Mouse (Mus musculus) embryonic facial prominence, embryonic 15.5 days (tissue): ENCODE data around the gene Dnajb5. TPM values are rescaled to one million over a fixed set of nuclear protein-coding genes. Genes with fewer than 3 reads are reported as not detected.
"Not testable (repeated sequence)": the region's sequence is repeated elsewhere in the genome, so short reads cannot be mapped to it uniquely, and the experiment has no call there.

Source experiments
- ATAC-seq: fragments of 200-750 bp; cut with Nextera tagmentation; 2 replicates; pipeline ENCODE4 v1.8.0; 2017; ENCODE audit warnings: low read depth, moderate TSS enrichment; ENCODE audit not compliant: insufficient number of reproducible peaks, low FRiP score, low TSS enrichment
- H3K27ac ChIP-seq: fragments of 300-500 bp; sonication (generic); replicated peaks from 2 replicates; pipeline ENCODE4 v1.5.1; 2015; ENCODE audit warnings: mild to moderate bottlenecking, inconsistent platforms
- H3K27me3 ChIP-seq: fragments of 300-500 bp; sonication (generic); 2 replicates; pipeline ENCODE4 v1.6.1; 2015; ENCODE audit warnings: inconsistent platforms
- H3K36me3 ChIP-seq: fragments of 300-500 bp; sonication (generic); 2 replicates; pipeline ENCODE4 v1.6.1; 2015; ENCODE audit warnings: mild to moderate bottlenecking, inconsistent platforms
- H3K4me1 ChIP-seq: fragments of 300-500 bp; sonication (generic); 2 replicates; pipeline ENCODE4 v1.6.1; 2015; ENCODE audit warnings: inconsistent platforms
- H3K4me2 ChIP-seq: fragments of 300-500 bp; sonication (generic); replicated peaks from 2 replicates; pipeline ENCODE4 v1.6.1; 2015; ENCODE audit warnings: mild to moderate bottlenecking, inconsistent platforms
- H3K4me3 ChIP-seq: fragments of 300-500 bp; sonication (generic); replicated peaks from 2 replicates; pipeline ENCODE4 v1.5.1; 2015; ENCODE audit warnings: mild to moderate bottlenecking, inconsistent platforms
- H3K9ac ChIP-seq: fragments of 300-500 bp; sonication (generic); 2 replicates; pipeline ENCODE4 v1.6.1; 2015; ENCODE audit warnings: inconsistent platforms
- H3K9me3 ChIP-seq: fragments of 300-500 bp; sonication (generic); replicated peaks from 2 replicates; pipeline ENCODE4 v1.6.1; 2016; ENCODE audit warnings: inconsistent platforms
- WGBS: fragments of 180-500 bp; shearing (Covaris S2); methylation state at CpG from one replicate; pipeline ENCODE4 v1.1.7; 2015; 5-methylcytosine and 5-hydroxymethylcytosine counted together
- polyA plus RNA-seq: library from polyadenylated mRNA; unstranded; fragments of >200 nt; fragmentation: Nextera tagmentation; extraction: Ambion mirVana; gene quantifications from 2 replicates; pipeline ENCODE4 v1.2.1, GENCODE M21; 2015

The Dnajb5 gene
- polyA plus RNA-seq, 1 experiment from 2014 or later, result 10.4 TPM

GRCm38 (mm10) chr4:42969304-42969703, 19.7 kb downstream of the Dnajb5 start, which contains the start of gene 1700022I11Rik:
Gene 1700022I11Rik, plus strand, starts transcription at chr4:42969604.
- no peaks in the 10 kb centered on the region; the same call in 1 of the 2 replicates for H3K27me3 ChIP-seq
- H3K9me3 ChIP-seq, result no peaks in the 10 kb centered on the region
- H3K9ac ChIP-seq, result no peak within 1 kb of the TSS
- ATAC-seq, result no peak
- no peak within 1 kb of the TSS for H3K27ac ChIP-seq
- peaks cover 7% of the 10 kb centered on the region; the same call in 1 of the 2 replicates for H3K4me1 ChIP-seq
- H3K36me3 ChIP-seq, result no peaks in the 10 kb centered on the region
- 88% methylated on average over 4 of the region's 4 CpGs for WGBS
- no peak within 1 kb of the TSS for H3K4me3 ChIP-seq
- H3K4me2 ChIP-seq, result no peak within 1 kb of the TSS

GRCm38 (mm10) chr4:42972952-42973351, 23.3 kb downstream of the Dnajb5 start:
- Histone ChIP-seq H3K4me1 (no peaks in the 10 kb centered on the region), H3K4me2 (no peak overlapping the region), H3K9ac (no peak overlapping the region), H3K27me3 (no peaks in the 10 kb centered on the region), H3K36me3 (no peaks in the 10 kb centered on the region; the same call in 1 of the 2 replicates), H3K4me3 (no peak overlapping the region), H3K9me3 (no peaks in the 10 kb centered on the region), H3K27ac (no peak overlapping the region)
- no peak for ATAC-seq
- WGBS, result 72% methylated on average over 4 of the region's 4 CpGs

GRCm38 (mm10) chr4:42973868-42974267, 24.3 kb downstream of the Dnajb5 start:
- no peaks in the 10 kb centered on the region for H3K9me3 ChIP-seq
- H3K4me3 ChIP-seq, result no peak overlapping the region
- no peaks in the 10 kb centered on the region for H3K4me1 ChIP-seq
- H3K4me2 ChIP-seq, result no peak overlapping the region
- H3K36me3 ChIP-seq, result peaks cover 6% of the 10 kb centered on the region
- 78% methylated on average over 5 of the region's 5 CpGs for WGBS
- no peak for ATAC-seq
- H3K27me3 ChIP-seq, result no peaks in the 10 kb centered on the region
- H3K9ac ChIP-seq, result no peak overlapping the region
- H3K27ac ChIP-seq, result no peak overlapping the region

- H3K36me3 ChIP-seq, result peaks cover 35% of the 10 kb centered on the region
- no peak overlapping the region for H3K4me2 ChIP-seq
- no peak overlapping the region for H3K9ac ChIP-seq
- H3K4me3 ChIP-seq, result no peak overlapping the region
- H3K9me3 ChIP-seq, result no peaks in the 10 kb centered on the region
- no peak overlapping the region for H3K27ac ChIP-seq
- H3K27me3 ChIP-seq, result no peaks in the 10 kb centered on the region
- WGBS, result 91% methylated on average over 4 of the region's 4 CpGs
- no peak for ATAC-seq
- H3K4me1 ChIP-seq, result no peaks in the 10 kb centered on the region
Observed at GRCm38 (mm10) chr4:42978062-42978461, 28.4 kb downstream of the Dnajb5 start.

- not testable (repeated sequence) for H3K27ac ChIP-seq, H3K27me3 ChIP-seq, H3K4me1 ChIP-seq, ATAC-seq, H3K4me2 ChIP-seq, H3K9ac ChIP-seq, H3K9me3 ChIP-seq, H3K4me3 ChIP-seq
- WGBS, result 83% methylated on average over 8 of the region's 8 CpGs
- peaks cover 59% of the 10 kb centered on the region for H3K36me3 ChIP-seq
Observed at GRCm38 (mm10) chr4:42980467-42980866, 30.9 kb downstream of the Dnajb5 start.

GRCm38 (mm10) chr4:42988296-42988695, 38.7 kb downstream of the Dnajb5 start:
- H3K9me3 ChIP-seq, result no peaks in the 10 kb centered on the region
- H3K4me2 ChIP-seq, result no peak overlapping the region
- no peaks in the 10 kb centered on the region for H3K4me1 ChIP-seq
- H3K4me3 ChIP-seq, result no peak overlapping the region
- no peaks in the 10 kb centered on the region for H3K27me3 ChIP-seq
- H3K36me3 ChIP-seq, result peaks cover 95% of the 10 kb centered on the region
- H3K9ac ChIP-seq, result no peak overlapping the region
- 75% methylated on average over 1 of the region's 1 CpGs for WGBS
- H3K27ac ChIP-seq, result no peak overlapping the region
- ATAC-seq, result no peak

GRCm38 (mm10) chr4:42998022-42998421, 48.4 kb downstream of the Dnajb5 start:
- peak overlapping the region; percentile 98; the same call in 1 of the 2 replicates for H3K9ac ChIP-seq
- H3K4me3 ChIP-seq, result peak overlapping the region; percentile 94
- ATAC-seq, result no peak
- H3K36me3 ChIP-seq, result peaks cover 28% of the 10 kb centered on the region
- no peaks in the 10 kb centered on the region for H3K27me3 ChIP-seq
- no peak overlapping the region for H3K27ac ChIP-seq
- peak overlapping the region; percentile 61 for H3K4me2 ChIP-seq
- 48% methylated on average over 2 of the region's 2 CpGs for WGBS
- peaks cover 27% of the 10 kb centered on the region for H3K4me1 ChIP-seq
- H3K9me3 ChIP-seq, result no peaks in the 10 kb centered on the region

GRCm38 (mm10) chr4:42999451-43000140, 50.0 kb downstream of the Dnajb5 start:
- peaks cover 12% of the 10 kb centered on the region for H3K36me3 ChIP-seq
- H3K4me1 ChIP-seq, result peaks cover 27% of the 10 kb centered on the region
- H3K27ac ChIP-seq, result peak overlapping the region; percentile 99
- H3K4me2 ChIP-seq, result peak overlapping the region; percentile 61
- WGBS, result under 1% methylated on average over 49 of the region's 51 CpGs
- H3K27me3 ChIP-seq, result no peaks in the 10 kb centered on the region
- peak overlapping the region; percentile 98 for H3K9ac ChIP-seq
- H3K9me3 ChIP-seq, result no peaks in the 10 kb centered on the region
- peak; percentile 78 for ATAC-seq
- H3K4me3 ChIP-seq, result peak overlapping the region; percentile 94

GRCm38 (mm10) chr4:43000141-43000986, 50.8 kb downstream of the Dnajb5 start, which contains the start of gene Vcp:
Gene Vcp, minus strand, starts transcription at chr4:43000507.
- peak; percentile 99 for ATAC-seq
- H3K27me3 ChIP-seq, H3K36me3 ChIP-seq, H3K9me3 ChIP-seq: not testable (repeated sequence)
- Histone ChIP-seq H3K4me2 (peak within 1 kb of the TSS; percentile 61), H3K4me3 (peak within 1 kb of the TSS; percentile 94), H3K9ac (peak within 1 kb of the TSS; percentile 98), H3K4me1 (peaks cover 27% of the 10 kb centered on the region), H3K27ac (peak within 1 kb of the TSS; percentile 99)
- WGBS, result under 1% methylated on average over 51 of the region's 56 CpGs

- ATAC-seq, result no peak
- Histone ChIP-seq H3K36me3 (no peaks in the 10 kb centered on the region), H3K4me3 (no peak overlapping the region), H3K9ac (no peak overlapping the region), H3K4me2 (no peak overlapping the region), H3K4me1 (peaks cover 27% of the 10 kb centered on the region), H3K27ac (no peak overlapping the region), H3K9me3 (no peaks in the 10 kb centered on the region), H3K27me3 (no peaks in the 10 kb centered on the region)
- WGBS, result 87% methylated on average over 2 of the region's 2 CpGs
Observed at GRCm38 (mm10) chr4:43001272-43001671, 51.7 kb downstream of the Dnajb5 start.

GRCm38 (mm10) chr4:43002756-43003439, 53.3 kb downstream of the Dnajb5 start:
- Histone ChIP-seq H3K9me3 (no peaks in the 10 kb centered on the region), H3K27me3 (no peaks in the 10 kb centered on the region), H3K4me1 (peaks cover 19% of the 10 kb centered on the region), H3K9ac (no peak overlapping the region), H3K4me2 (no peak overlapping the region), H3K36me3 (no peaks in the 10 kb centered on the region), H3K4me3 (no peak overlapping the region), H3K27ac (0 out of 2 replicates have a peak overlapping the region, but pooled peaks have one; percentile 11)
- no peak for ATAC-seq
- 73% methylated on average over 12 of the region's 12 CpGs for WGBS
